Mouse (Mus musculus) liver, embryonic 15.5 days (tissue): ENCODE data around the gene Tnfrsf13c. TPM values are rescaled to one million over a fixed set of nuclear protein-coding genes. Genes with fewer than 3 reads are reported as not detected.

Source experiments
- ATAC-seq: fragments of 200-750 bp; cut with Nextera tagmentation; 2 replicates; pipeline ENCODE4 v1.8.0; 2017; ENCODE audit warnings: moderate number of reproducible peaks, mild to moderate bottlenecking, moderate library complexity; ENCODE audit not compliant: insufficient read depth
- H3K27ac ChIP-seq: fragments of 300-500 bp; sonication (generic); replicated peaks from 2 replicates; pipeline ENCODE4 v1.5.1; 2015; ENCODE audit warnings: mild to moderate bottlenecking, inconsistent platforms
- H3K27me3 ChIP-seq: fragments of 300-500 bp; sonication (generic); 2 replicates; pipeline ENCODE4 v1.6.1; 2015; ENCODE audit warnings: mild to moderate bottlenecking, inconsistent platforms
- H3K36me3 ChIP-seq: fragments of 300-500 bp; sonication (generic); replicated peaks from 2 replicates; pipeline ENCODE4 v1.6.1; 2015; ENCODE audit warnings: moderate library complexity, mild to moderate bottlenecking, inconsistent platforms
- H3K4me1 ChIP-seq: fragments of 300-500 bp; sonication (generic); replicated peaks from 2 replicates; pipeline ENCODE4 v1.6.1; 2015; ENCODE audit warnings: inconsistent platforms
- H3K4me2 ChIP-seq: fragments of 300-500 bp; sonication (generic); 2 replicates; pipeline ENCODE4 v1.6.1; 2015; ENCODE audit warnings: moderate library complexity, mild to moderate bottlenecking, inconsistent platforms
- H3K4me3 ChIP-seq: fragments of 300-500 bp; sonication (generic); replicated peaks from 2 replicates; pipeline ENCODE4 v1.5.1; 2015; ENCODE audit warnings: mild to moderate bottlenecking, inconsistent platforms
- H3K9ac ChIP-seq: fragments of 300-500 bp; sonication (generic); 2 replicates; pipeline ENCODE4 v1.6.1; 2015; ENCODE audit warnings: moderate library complexity, mild to moderate bottlenecking, inconsistent platforms
- H3K9me3 ChIP-seq: fragments of 300-500 bp; sonication (generic); replicated peaks from 2 replicates; pipeline ENCODE4 v1.6.1; 2016; ENCODE audit warnings: inconsistent platforms
- WGBS: fragments of 180-500 bp; shearing (Covaris S2); methylation state at CpG from one replicate; pipeline ENCODE4 v1.1.7; 2015; ENCODE audit warnings: mixed read lengths; ENCODE audit not compliant: insufficient replicate concordance; 5-methylcytosine and 5-hydroxymethylcytosine counted together
- polyA plus RNA-seq: library from polyadenylated mRNA; unstranded; fragments of >200 nt; fragmentation: Nextera tagmentation; extraction: Ambion mirVana; gene quantifications from 2 replicates; pipeline ENCODE4 v1.2.1, GENCODE M21; 2015

The Tnfrsf13c gene
- 0.40 and 0.79 TPM in 2 replicates for polyA plus RNA-seq

GRCm38 (mm10) chr15:82223657-82224601 lies at the start of gene Tnfrsf13c:
Tnfrsf13c (minus strand) TSS chr15:82224369.
- peak within 1 kb of the TSS; percentile 54 for H3K9ac ChIP-seq
- ATAC-seq = peak; percentile 77
- peaks cover 74% of the 10 kb centered on the region for H3K27me3 ChIP-seq
- H3K27ac ChIP-seq = no peak within 1 kb of the TSS
- WGBS = 5% methylated on average over 44 of the region's 44 CpGs
- no peaks in the 10 kb centered on the region for H3K36me3 ChIP-seq
- peaks cover 36% of the 10 kb centered on the region for H3K4me1 ChIP-seq
- H3K4me3 ChIP-seq = peak within 1 kb of the TSS; percentile 56
- no peaks in the 10 kb centered on the region for H3K9me3 ChIP-seq
- peak within 1 kb of the TSS; percentile 79 for H3K4me2 ChIP-seq

- H3K9ac ChIP-seq = no peak overlapping the region
- no peaks in the 10 kb centered on the region for H3K9me3 ChIP-seq
- ATAC-seq = no peak
- WGBS = 67% methylated on average over 6 of the region's 6 CpGs
- H3K4me3 ChIP-seq = no peak overlapping the region
- no peaks in the 10 kb centered on the region for H3K36me3 ChIP-seq
- peaks cover 62% of the 10 kb centered on the region for H3K27me3 ChIP-seq
- no peak overlapping the region for H3K4me2 ChIP-seq
- no peak overlapping the region for H3K27ac ChIP-seq
- peaks cover 18% of the 10 kb centered on the region for H3K4me1 ChIP-seq
Measured at GRCm38 (mm10) chr15:82272295-82272694, 48.1 kb upstream of the Tnfrsf13c start.

GRCm38 (mm10) chr15:82271201-82271600 lies 47.0 kb upstream of the Tnfrsf13c start:
- H3K4me3 ChIP-seq = no peak overlapping the region
- H3K9me3 ChIP-seq = no peaks in the 10 kb centered on the region
- no peak overlapping the region for H3K27ac ChIP-seq
- H3K9ac ChIP-seq = no peak overlapping the region
- no peak for ATAC-seq
- H3K36me3 ChIP-seq = no peaks in the 10 kb centered on the region
- peaks cover 18% of the 10 kb centered on the region for H3K4me1 ChIP-seq
- no peak overlapping the region for H3K4me2 ChIP-seq
- peaks cover 51% of the 10 kb centered on the region for H3K27me3 ChIP-seq
- 2% methylated on average over 5 of the region's 5 CpGs for WGBS

GRCm38 (mm10) chr15:82268783-82269182 lies 44.6 kb upstream of the Tnfrsf13c start:
- no peaks in the 10 kb centered on the region for H3K36me3 ChIP-seq
- no peak overlapping the region for H3K9ac ChIP-seq
- WGBS = 60% methylated on average over 9 of the region's 9 CpGs
- H3K4me1 ChIP-seq = peaks cover 8% of the 10 kb centered on the region; the same call in 1 of the 2 replicates
- no peak overlapping the region for H3K4me3 ChIP-seq
- no peak overlapping the region for H3K4me2 ChIP-seq
- peaks cover 37% of the 10 kb centered on the region for H3K27me3 ChIP-seq
- ATAC-seq = no peak
- no peak overlapping the region for H3K27ac ChIP-seq
- no peaks in the 10 kb centered on the region for H3K9me3 ChIP-seq

GRCm38 (mm10) chr15:82268185-82268584 lies 44.0 kb upstream of the Tnfrsf13c start:
- ATAC-seq = no peak
- Histone ChIP-seq H3K4me3 (no peak overlapping the region), H3K27me3 (peaks cover 31% of the 10 kb centered on the region), H3K9me3 (no peaks in the 10 kb centered on the region), H3K4me1 (peaks cover 8% of the 10 kb centered on the region; the same call in 1 of the 2 replicates), H3K27ac (no peak overlapping the region), H3K4me2 (no peak overlapping the region), H3K9ac (no peak overlapping the region), H3K36me3 (no peaks in the 10 kb centered on the region)
- WGBS = 38% methylated on average over 3 of the region's 3 CpGs

- no peak overlapping the region for H3K4me3 ChIP-seq
- H3K27me3 ChIP-seq = peaks cover 20% of the 10 kb centered on the region
- no peaks in the 10 kb centered on the region for H3K36me3 ChIP-seq
- H3K4me2 ChIP-seq = no peak overlapping the region
- H3K9me3 ChIP-seq = no peaks in the 10 kb centered on the region
- H3K4me1 ChIP-seq = peaks cover 8% of the 10 kb centered on the region; the same call in 1 of the 2 replicates
- no peak overlapping the region for H3K9ac ChIP-seq
- WGBS = 10% methylated on average over 6 of the region's 6 CpGs
- no peak for ATAC-seq
- H3K27ac ChIP-seq = no peak overlapping the region
Measured at GRCm38 (mm10) chr15:82266356-82266755, 42.2 kb upstream of the Tnfrsf13c start.

- H3K9ac ChIP-seq = no peak overlapping the region
- ATAC-seq = no peak
Measured at GRCm38 (mm10) chr15:82259510-82259909, 35.3 kb upstream of the Tnfrsf13c start.

GRCm38 (mm10) chr15:82255944-82256383 lies 31.8 kb upstream of the Tnfrsf13c start:
- Histone ChIP-seq H3K4me1 (no peaks in the 10 kb centered on the region), H3K27ac (no peak overlapping the region), H3K9ac (no peak overlapping the region), H3K4me3 (no peak overlapping the region), H3K27me3 (peaks cover 38% of the 10 kb centered on the region; the same call in 1 of the 2 replicates), H3K36me3 (no peaks in the 10 kb centered on the region), H3K4me2 (no peak overlapping the region), H3K9me3 (peaks cover 2% of the 10 kb centered on the region; the same call in 1 of the 2 replicates)
- WGBS = 34% methylated on average over 10 of the region's 10 CpGs
- no peak for ATAC-seq

More at GRCm38 (mm10) chr15:82259510-82259909, 35.3 kb upstream of the Tnfrsf13c start:
- WGBS = 9% methylated on average over 16 of the region's 16 CpGs
- Histone ChIP-seq H3K9me3 (no peaks in the 10 kb centered on the region), H3K4me2 (no peak overlapping the region), H3K27me3 (peaks cover 44% of the 10 kb centered on the region; the same call in 1 of the 2 replicates), H3K4me3 (no peak overlapping the region), H3K36me3 (no peaks in the 10 kb centered on the region), H3K4me1 (no peaks in the 10 kb centered on the region), H3K27ac (no peak overlapping the region)

GRCm38 (mm10) chr15:82255248-82255647 lies 31.1 kb upstream of the Tnfrsf13c start:
- no peak for ATAC-seq
- Histone ChIP-seq H3K9ac (no peak overlapping the region), H3K27me3 (peaks cover 31% of the 10 kb centered on the region; the same call in 1 of the 2 replicates), H3K4me2 (no peak overlapping the region), H3K36me3 (no peaks in the 10 kb centered on the region), H3K4me1 (no peaks in the 10 kb centered on the region), H3K27ac (no peak overlapping the region), H3K9me3 (peaks cover 2% of the 10 kb centered on the region; the same call in 1 of the 2 replicates), H3K4me3 (no peak overlapping the region)
- WGBS = 29% methylated on average over 4 of the region's 4 CpGs

GRCm38 (mm10) chr15:82252097-82252496 lies 27.9 kb upstream of the Tnfrsf13c start, which contains the start of gene 1500009C09Rik:
1500009C09Rik (plus strand) TSS chr15:82252397.
- WGBS = 57% methylated on average over 6 of the region's 6 CpGs
- H3K4me1 ChIP-seq = no peaks in the 10 kb centered on the region
- H3K36me3 ChIP-seq = no peaks in the 10 kb centered on the region
- H3K4me2 ChIP-seq = no peak within 1 kb of the TSS
- H3K9ac ChIP-seq = no peak within 1 kb of the TSS
- peaks cover 25% of the 10 kb centered on the region; the same call in 1 of the 2 replicates for H3K27me3 ChIP-seq
- no peak within 1 kb of the TSS for H3K4me3 ChIP-seq
- ATAC-seq = no peak
- H3K27ac ChIP-seq = no peak within 1 kb of the TSS
- peaks cover 2% of the 10 kb centered on the region; the same call in 1 of the 2 replicates for H3K9me3 ChIP-seq

- Histone ChIP-seq H3K4me1 (no peaks in the 10 kb centered on the region), H3K9ac (no peak overlapping the region), H3K36me3 (no peaks in the 10 kb centered on the region), H3K9me3 (peaks cover 2% of the 10 kb centered on the region; the same call in 1 of the 2 replicates), H3K4me2 (no peak overlapping the region), H3K4me3 (no peak overlapping the region), H3K27me3 (peaks cover 21% of the 10 kb centered on the region; the same call in 1 of the 2 replicates), H3K27ac (no peak overlapping the region)
- no peak for ATAC-seq
- WGBS = 76% methylated on average over 3 of the region's 3 CpGs
Measured at GRCm38 (mm10) chr15:82251579-82251978, 27.4 kb upstream of the Tnfrsf13c start.
